21 mouse cellular contexts compared by ENCODE assay signal in genomic region chr11:113654105-113654504, GRCm38 (mm10). TPM values are rescaled to one million over a fixed set of nuclear protein-coding genes. Genes with fewer than 3 reads are reported as not detected.
DNase-seq lines count a peak whose midpoint lies in the region; ATAC-seq and TF ChIP-seq lines count a peak whose summit lies in the region.
"Had no signal": no experiment of that assay in that cellular context is flagged by ENCODE, and none has a peak within 500 bp of the region (broad histone marks: within the 10 kb centered on the region; RNA-seq: fewer than 3 reads in every experiment).

No protein-coding gene starts in this region.

- TF ChIP-seq CTCF in layer of hippocampus, adult 2 months (conservative IDR thresholded peaks at IDR 0.05) = no peak

- no peaks in the 10 kb centered on the region for H3K9me3 ChIP-seq in forebrain, embryonic 16.5 days (ENCODE audit: control insufficient read depth, low read length)
- H3K9me3 ChIP-seq in limb, embryonic 15.5 days = no peaks in the 10 kb centered on the region
- H3K9me3 ChIP-seq: heart, embryonic 15.5 days had no signal

- H3K36me3 ChIP-seq in forebrain, embryonic 16.5 days (ENCODE audit: control insufficient read depth, insufficient read depth) = peaks cover 37% of the 10 kb centered on the region
- H3K36me3 ChIP-seq in limb, embryonic 15.5 days = peaks cover 74% of the 10 kb centered on the region

- H3K4me1 ChIP-seq in forebrain, embryonic 16.5 days (replicated peaks; ENCODE audit: control insufficient read depth, insufficient read depth, low read length) = peaks cover 19% of the 10 kb centered on the region
- peaks cover 33% of the 10 kb centered on the region for H3K4me1 ChIP-seq in limb, embryonic 15.5 days

- H3K4me2 ChIP-seq in forebrain, embryonic 16.5 days (ENCODE audit: low read length) = no peak overlapping the region
- H3K4me2 ChIP-seq in limb, embryonic 15.5 days = no peak overlapping the region
- H3K4me2 ChIP-seq: heart, embryonic 15.5 days; liver, embryonic 11.5 days had no signal

- no peak overlapping the region for H3K4me3 ChIP-seq in layer of hippocampus, adult 2 months
- no peak overlapping the region for H3K4me3 ChIP-seq in forebrain, embryonic 16.5 days (replicated peaks; ENCODE audit: low read length)
- H3K4me3 ChIP-seq in limb, embryonic 15.5 days = no peak overlapping the region
- H3K4me3 ChIP-seq: heart, embryonic 15.5 days had no signal

- H3K27ac ChIP-seq in layer of hippocampus, adult 2 months = peak overlapping the region; percentile 39; the same call in 1 of the 2 replicates
- 0 out of 2 replicates have a peak overlapping the region, but pooled peaks have one; percentile 2 for H3K27ac ChIP-seq in forebrain, embryonic 16.5 days (ENCODE audit: low read length)
- peak overlapping the region; percentile 54 for H3K27ac ChIP-seq in limb, embryonic 15.5 days
- H3K27ac ChIP-seq: heart, embryonic 15.5 days; hindbrain, postnatal 0 days had no signal

- no peak overlapping the region for H3K9ac ChIP-seq in forebrain, embryonic 16.5 days (replicated peaks; ENCODE audit: low read depth, low read length)
- H3K9ac ChIP-seq in limb, embryonic 15.5 days = no peak overlapping the region
- H3K9ac ChIP-seq: heart, embryonic 15.5 days; liver, postnatal 0 days had no signal

- ATAC-seq in forebrain, embryonic 16.5 days = no peak
- ATAC-seq in limb, embryonic 15.5 days (ENCODE audit: insufficient number of reproducible peaks, low FRiP score, low TSS enrichment, low read depth) = no peak
- ATAC-seq: activated CD4-positive, CD25-positive, alpha-beta regulatory T cell, adult 4 months; hindbrain, postnatal 0 days; intestine, embryonic 16.5 days; liver, postnatal 0 days had no signal

- DNase-seq in cerebellum, adult 11-12 months = peak; percentile 52
- DNase-seq in cerebellum, postnatal 36 days = no peak
- no peak for DNase-seq in layer of hippocampus, adult 2 months (ENCODE audit: low spot score in 2 of 2)
- DNase-seq in layer of hippocampus, adult 8-10 months (ENCODE audit: low spot score in 2 of 2) = no peak
- no peak for DNase-seq in spleen, postnatal 14 days (ENCODE audit: low spot score in 2 of 2)
- DNase-seq in urinary bladder, adult 2 months (ENCODE audit: low spot score) = no peak
- DNase-seq: adrenal gland, adult 8-10 months; gastrocnemius, postnatal 36 days; kidney, adult 9 months; kidney, postnatal 14 days; liver, postnatal 0 days; midbrain, embryonic 14.5 days; right cerebral cortex, postnatal 14 days had no signal

- no peaks in the 10 kb centered on the region for H3K27me3 ChIP-seq in forebrain, embryonic 16.5 days (replicated peaks; ENCODE audit: control insufficient read depth, insufficient read depth, low read length)
- H3K27me3 ChIP-seq in limb, embryonic 15.5 days = no peaks in the 10 kb centered on the region
- H3K27me3 ChIP-seq: heart, embryonic 15.5 days had no signal

- WGBS in forebrain, embryonic 16.5 days = 93% methylated on average over 15 of the region's 15 CpGs
- WGBS in limb, embryonic 15.5 days = 67% methylated on average over 15 of the region's 15 CpGs

RNA-seq across cellular contexts. Expression of gene Slc39a11, which starts 4.2 kb away (rescaled TPM):
- 10 to 100 TPM; 21.7 to 23.1 TPM for total RNA-seq in layer of hippocampus, adult 2 months (2021)
- 10 to 100 TPM; 20.2 to 24.3 (median 23.4) TPM for total RNA-seq in layer of hippocampus, adult 8-10 months (2022)
- 41.6 and 44.4 TPM in 2 replicates for polyA plus RNA-seq in forebrain, embryonic 16.5 days (2015; fragmentation: Nextera tagmentation; extraction: Ambion mirVana)
- polyA plus RNA-seq in limb, embryonic 15.5 days (2015; fragmentation: Nextera tagmentation; extraction: Ambion mirVana) = 30.0 and 30.1 TPM in 2 replicates
- 12.8 and 13.2 TPM in 2 replicates for polyA plus RNA-seq in urinary bladder, adult 2 months (2012; rRNA removed)

RNA-seq across cellular contexts. Expression of gene Cog1, which starts 5.1 kb away (rescaled TPM):
- 10 to 100 TPM; 59.5 to 63.2 TPM for total RNA-seq in layer of hippocampus, adult 2 months (2021)
- total RNA-seq in layer of hippocampus, adult 8-10 months (2022) = 10 to 100 TPM; 48.6 to 61.6 (median 57.1) TPM
- 35.5 and 36.3 TPM in 2 replicates for polyA plus RNA-seq in forebrain, embryonic 16.5 days (2015; fragmentation: Nextera tagmentation; extraction: Ambion mirVana)
- polyA plus RNA-seq in limb, embryonic 15.5 days (2015; fragmentation: Nextera tagmentation; extraction: Ambion mirVana) = 24.9 and 25.4 TPM in 2 replicates
- polyA plus RNA-seq in urinary bladder, adult 2 months (2012; rRNA removed) = 40.7 and 42.7 TPM in 2 replicates

RNA-seq across cellular contexts. Expression of gene Fam104a, which starts 29.9 kb away (rescaled TPM):
- total RNA-seq in layer of hippocampus, adult 2 months (2021) = 10 to 100 TPM; 26.4 to 29.1 TPM
- 10 to 100 TPM; 26.8 to 28.6 (median 27.6) TPM for total RNA-seq in layer of hippocampus, adult 8-10 months (2022)
- polyA plus RNA-seq in forebrain, embryonic 16.5 days (2015; fragmentation: Nextera tagmentation; extraction: Ambion mirVana) = 43.0 and 43.4 TPM in 2 replicates
- 45.6 and 46.0 TPM in 2 replicates for polyA plus RNA-seq in limb, embryonic 15.5 days (2015; fragmentation: Nextera tagmentation; extraction: Ambion mirVana)
- polyA plus RNA-seq in urinary bladder, adult 2 months (2012; rRNA removed) = 25.0 and 26.5 TPM in 2 replicates

RNA-seq across cellular contexts. Expression of gene D11Wsu47e, which starts 30.1 kb away (rescaled TPM):
- total RNA-seq in layer of hippocampus, adult 2 months (2021) = 10 to 100 TPM; 13.2 to 16.2 TPM
- 10 to 100 TPM; 14.1 to 17.1 (median 15.7) TPM for total RNA-seq in layer of hippocampus, adult 8-10 months (2022)
- 24.4 and 26.1 TPM in 2 replicates for polyA plus RNA-seq in forebrain, embryonic 16.5 days (2015; fragmentation: Nextera tagmentation; extraction: Ambion mirVana)
- polyA plus RNA-seq in limb, embryonic 15.5 days (2015; fragmentation: Nextera tagmentation; extraction: Ambion mirVana) = 19.2 and 21.5 TPM in 2 replicates
- polyA plus RNA-seq in urinary bladder, adult 2 months (2012; rRNA removed) = 11.5 and 12.5 TPM in 2 replicates

RNA-seq across cellular contexts. Expression of gene Sstr2, which starts 35.0 kb away (rescaled TPM):
- 10 to 100 TPM; 22.0 to 23.2 TPM for total RNA-seq in layer of hippocampus, adult 2 months (2021)
- 10 to 100 TPM; 17.5 to 20.8 (median 19.0) TPM for total RNA-seq in layer of hippocampus, adult 8-10 months (2022)
- polyA plus RNA-seq in forebrain, embryonic 16.5 days (2015; fragmentation: Nextera tagmentation; extraction: Ambion mirVana) = 70.3 and 87.5 TPM in 2 replicates
- polyA plus RNA-seq in limb, embryonic 15.5 days (2015; fragmentation: Nextera tagmentation; extraction: Ambion mirVana) = 1.0 and 1.6 TPM in 2 replicates
- 0.15 and 0.21 TPM in 2 replicates for polyA plus RNA-seq in urinary bladder, adult 2 months (2012; rRNA removed)
- total RNA-seq: gastrocnemius, adult 18-20 months; gastrocnemius, postnatal 36 days had no signal
- polyA plus RNA-seq: activated CD4-positive, CD25-positive, alpha-beta regulatory T cell, adult 4 months had no signal

Comparison
In these comparisons a context has a peak if more than half of its experiments do, and no peak if none do; other contexts are left out.
1. H3K27ac ChIP-seq: peak in every context shown above with its lines; median percentile 54 in limb, embryonic 15.5 days; 39 in layer of hippocampus, adult 2 months; 2 in forebrain, embryonic 16.5 days.